Mouse (Mus musculus): ENCODE measurements around the gene Lacc1.

DNA sequence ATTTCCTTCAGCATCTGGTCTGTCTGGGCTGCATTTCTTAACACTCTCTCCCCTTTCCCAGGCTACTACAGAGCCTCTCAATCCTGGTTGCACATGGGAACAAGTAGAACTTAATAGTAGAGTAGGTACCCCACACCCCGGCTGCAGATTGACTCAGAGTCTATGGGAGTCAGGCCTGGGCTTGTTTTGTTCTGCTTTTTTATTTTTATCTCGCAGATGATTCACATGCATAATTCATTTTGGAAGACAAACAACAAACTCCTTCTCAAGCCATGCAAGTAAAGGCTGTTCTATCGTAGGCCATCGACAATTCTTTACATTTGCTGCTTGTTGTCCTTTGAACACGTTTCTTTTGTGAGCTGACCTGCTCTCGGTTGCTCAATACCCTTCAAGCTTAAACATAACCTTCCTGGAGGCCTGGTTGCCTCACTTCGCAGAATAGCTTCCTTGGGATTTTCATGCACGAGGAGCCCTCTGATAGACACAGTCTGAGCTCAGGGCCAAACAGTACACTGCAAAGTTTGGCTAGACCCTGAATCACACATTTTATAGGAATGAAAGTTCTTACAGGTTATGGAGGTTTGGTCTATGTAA, 1.2 kb upstream of the Lacc1 start:
- TF ChIP-seq CTCF (IDR thresholded peaks at IDR 0.05; ENCODE audit: borderline replicate concordance, insufficient read depth, low read depth, low read length): no peak
- TF ChIP-seq POLR2A (IDR thresholded peaks at IDR 0.05; ENCODE audit: borderline replicate concordance, insufficient read depth, low read length): no peak

All from cerebellum, adult 2 months (tissue).